Mouse (Mus musculus): ENCODE measurements around the gene Ttc30a1.
"Not testable (repeated sequence)": the region's sequence is repeated elsewhere in the genome, so short reads cannot be mapped to it uniquely, and the experiment has no call there.

GRCm38 (mm10) chr2:75977752-75978368 is 3.9 kb downstream of the Ttc30a1 start, which contains the start of gene Ttc30a2:
- TF ChIP-seq CTCF, EP300 (IDR thresholded peaks at IDR 0.05; ENCODE audit: low read depth): not testable (repeated sequence)

All from liver, embryonic 14.5 days (tissue).